Mouse (Mus musculus) embryonic facial prominence, embryonic 15.5 days (tissue): ENCODE measurements at regions not wholly inside any gene's neighbourhood (a gene's known extent, or its start where the extent isn't known, plus 50 kb on each side); places are given as distances from the start of the nearest gene placed in this dataset.

Source experiments
- ATAC-seq: fragments of 200-750 bp; cut with Nextera tagmentation; 2 replicates; pipeline ENCODE4 v1.8.0; 2017; ENCODE audit warnings: low read depth, moderate TSS enrichment; ENCODE audit not compliant: insufficient number of reproducible peaks, low FRiP score, low TSS enrichment
- H3K27ac ChIP-seq: fragments of 300-500 bp; sonication (generic); replicated peaks from 2 replicates; pipeline ENCODE4 v1.5.1; 2015; ENCODE audit warnings: mild to moderate bottlenecking, inconsistent platforms
- H3K27me3 ChIP-seq: fragments of 300-500 bp; sonication (generic); 2 replicates; pipeline ENCODE4 v1.6.1; 2015; ENCODE audit warnings: inconsistent platforms
- H3K36me3 ChIP-seq: fragments of 300-500 bp; sonication (generic); 2 replicates; pipeline ENCODE4 v1.6.1; 2015; ENCODE audit warnings: mild to moderate bottlenecking, inconsistent platforms
- H3K4me1 ChIP-seq: fragments of 300-500 bp; sonication (generic); 2 replicates; pipeline ENCODE4 v1.6.1; 2015; ENCODE audit warnings: inconsistent platforms
- H3K4me2 ChIP-seq: fragments of 300-500 bp; sonication (generic); replicated peaks from 2 replicates; pipeline ENCODE4 v1.6.1; 2015; ENCODE audit warnings: mild to moderate bottlenecking, inconsistent platforms
- H3K4me3 ChIP-seq: fragments of 300-500 bp; sonication (generic); replicated peaks from 2 replicates; pipeline ENCODE4 v1.5.1; 2015; ENCODE audit warnings: mild to moderate bottlenecking, inconsistent platforms
- H3K9ac ChIP-seq: fragments of 300-500 bp; sonication (generic); 2 replicates; pipeline ENCODE4 v1.6.1; 2015; ENCODE audit warnings: inconsistent platforms
- H3K9me3 ChIP-seq: fragments of 300-500 bp; sonication (generic); replicated peaks from 2 replicates; pipeline ENCODE4 v1.6.1; 2016; ENCODE audit warnings: inconsistent platforms
- WGBS: fragments of 180-500 bp; shearing (Covaris S2); methylation state at CpG from one replicate; pipeline ENCODE4 v1.1.7; 2015; 5-methylcytosine and 5-hydroxymethylcytosine counted together

GRCm38 (mm10) chr11:63691041-63691440, 231.0 kb downstream of the Hs3st3b1 start:
- Histone ChIP-seq H3K36me3 (no peaks in the 10 kb centered on the region), H3K4me1 (0 out of 2 replicates have a peak, but pooled peaks cover 4% of the 10 kb centered on the region), H3K27me3 (no peaks in the 10 kb centered on the region; the same call in 1 of the 2 replicates), H3K9ac (no peak overlapping the region), H3K4me2 (no peak overlapping the region), H3K9me3 (no peaks in the 10 kb centered on the region), H3K27ac (no peak overlapping the region), H3K4me3 (no peak overlapping the region)
- no peak for ATAC-seq
- 53% methylated on average over 4 of the region's 4 CpGs for WGBS

GRCm38 (mm10) chr11:63704995-63705580, 217.0 kb downstream of the Hs3st3b1 start:
- H3K9me3 ChIP-seq = no peaks in the 10 kb centered on the region
- 0 out of 2 replicates have a peak, but pooled peaks cover 6% of the 10 kb centered on the region for H3K4me1 ChIP-seq
- H3K27me3 ChIP-seq = no peaks in the 10 kb centered on the region
- no peaks in the 10 kb centered on the region for H3K36me3 ChIP-seq
- H3K4me2 ChIP-seq = no peak overlapping the region
- no peak for ATAC-seq
- no peak overlapping the region for H3K27ac ChIP-seq
- WGBS = 34% methylated on average over 12 of the region's 12 CpGs
- no peak overlapping the region for H3K9ac ChIP-seq
- no peak overlapping the region for H3K4me3 ChIP-seq

- H3K27me3 ChIP-seq = no peaks in the 10 kb centered on the region
- ATAC-seq = no peak
- no peaks in the 10 kb centered on the region for H3K36me3 ChIP-seq
- no peak overlapping the region for H3K9ac ChIP-seq
- H3K4me1 ChIP-seq = 0 out of 2 replicates have a peak, but pooled peaks cover 6% of the 10 kb centered on the region
- no peak overlapping the region for H3K4me3 ChIP-seq
- H3K27ac ChIP-seq = no peak overlapping the region
- H3K4me2 ChIP-seq = no peak overlapping the region
- 59% methylated on average over 8 of the region's 8 CpGs for WGBS
- H3K9me3 ChIP-seq = no peaks in the 10 kb centered on the region
These were observed 216.0 kb downstream of the Hs3st3b1 start for GRCm38 (mm10) chr11:63706057-63706456.

GRCm38 (mm10) chr11:63707093-63707492, 215.0 kb downstream of the Hs3st3b1 start:
- peaks cover 10% of the 10 kb centered on the region; the same call in 1 of the 2 replicates for H3K4me1 ChIP-seq
- no peaks in the 10 kb centered on the region for H3K9me3 ChIP-seq
- H3K36me3 ChIP-seq = no peaks in the 10 kb centered on the region
- no peaks in the 10 kb centered on the region for H3K27me3 ChIP-seq
- 40% methylated on average over 5 of the region's 5 CpGs for WGBS
- H3K27ac ChIP-seq = no peak overlapping the region
- no peak overlapping the region for H3K4me2 ChIP-seq
- ATAC-seq = no peak
- no peak overlapping the region for H3K9ac ChIP-seq
- H3K4me3 ChIP-seq = no peak overlapping the region

GRCm38 (mm10) chr11:63708412-63708811, 213.7 kb downstream of the Hs3st3b1 start:
- no peaks in the 10 kb centered on the region for H3K9me3 ChIP-seq
- H3K4me1 ChIP-seq = peaks cover 15% of the 10 kb centered on the region; the same call in 1 of the 2 replicates
- no peak overlapping the region for H3K9ac ChIP-seq
- H3K27ac ChIP-seq = no peak overlapping the region
- no peak for ATAC-seq
- H3K4me2 ChIP-seq = no peak overlapping the region
- no peaks in the 10 kb centered on the region for H3K36me3 ChIP-seq
- 45% methylated on average over 4 of the region's 4 CpGs for WGBS
- no peaks in the 10 kb centered on the region for H3K27me3 ChIP-seq
- no peak overlapping the region for H3K4me3 ChIP-seq

GRCm38 (mm10) chr11:63712053-63712864, 209.8 kb downstream of the Hs3st3b1 start:
- Histone ChIP-seq H3K36me3 (no peaks in the 10 kb centered on the region), H3K4me3 (no peak overlapping the region; the same call in 1 of the 2 replicates), H3K4me1 (peaks cover 15% of the 10 kb centered on the region; the same call in 1 of the 2 replicates), H3K27ac (no peak overlapping the region), H3K4me2 (peak overlapping the region; percentile 31), H3K9me3 (no peaks in the 10 kb centered on the region), H3K27me3 (no peaks in the 10 kb centered on the region), H3K9ac (no peak overlapping the region)
- WGBS = 18% methylated on average over 15 of the region's 15 CpGs
- no peak for ATAC-seq

GRCm38 (mm10) chr11:63722261-63722660, 199.8 kb downstream of the Hs3st3b1 start:
- no peaks in the 10 kb centered on the region for H3K27me3 ChIP-seq
- no peak for ATAC-seq
- H3K4me1 ChIP-seq = no peaks in the 10 kb centered on the region
- H3K4me3 ChIP-seq = no peak overlapping the region
- H3K27ac ChIP-seq = no peak overlapping the region
- no peaks in the 10 kb centered on the region for H3K9me3 ChIP-seq
- H3K9ac ChIP-seq = no peak overlapping the region
- no peaks in the 10 kb centered on the region for H3K36me3 ChIP-seq
- 88% methylated on average over 5 of the region's 5 CpGs for WGBS
- H3K4me2 ChIP-seq = no peak overlapping the region

GRCm38 (mm10) chr11:63730880-63731279, 191.2 kb downstream of the Hs3st3b1 start:
- peaks cover 18% of the 10 kb centered on the region for H3K4me1 ChIP-seq
- no peaks in the 10 kb centered on the region for H3K27me3 ChIP-seq
- 33% methylated on average over 9 of the region's 9 CpGs for WGBS
- no peak for ATAC-seq
- H3K9me3 ChIP-seq = no peaks in the 10 kb centered on the region
- H3K9ac ChIP-seq = no peak overlapping the region
- no peaks in the 10 kb centered on the region for H3K36me3 ChIP-seq
- no peak overlapping the region for H3K4me3 ChIP-seq
- peak overlapping the region; percentile 31; the same call in 1 of the 2 replicates for H3K27ac ChIP-seq
- H3K4me2 ChIP-seq = no peak overlapping the region

GRCm38 (mm10) chr11:63753260-63753659, 168.8 kb downstream of the Hs3st3b1 start:
- no peak overlapping the region for H3K9ac ChIP-seq
- H3K4me1 ChIP-seq = peaks cover 5% of the 10 kb centered on the region; the same call in 1 of the 2 replicates
- no peaks in the 10 kb centered on the region for H3K9me3 ChIP-seq
- H3K27me3 ChIP-seq = peaks cover 3% of the 10 kb centered on the region; the same call in 1 of the 2 replicates
- 55% methylated on average over 5 of the region's 5 CpGs for WGBS
- no peaks in the 10 kb centered on the region for H3K36me3 ChIP-seq
- H3K4me3 ChIP-seq = no peak overlapping the region
- H3K4me2 ChIP-seq = no peak overlapping the region
- ATAC-seq = no peak
- no peak overlapping the region for H3K27ac ChIP-seq

GRCm38 (mm10) chr11:63754826-63755225, 167.3 kb downstream of the Hs3st3b1 start:
- WGBS = 72% methylated on average over 3 of the region's 3 CpGs

GRCm38 (mm10) chr11:63758313-63758712, 163.8 kb downstream of the Hs3st3b1 start:
- Histone ChIP-seq H3K4me3 (no peak overlapping the region), H3K27me3 (peaks cover 3% of the 10 kb centered on the region; the same call in 1 of the 2 replicates), H3K9ac (no peak overlapping the region), H3K4me1 (no peaks in the 10 kb centered on the region), H3K9me3 (no peaks in the 10 kb centered on the region), H3K4me2 (no peak overlapping the region), H3K27ac (no peak overlapping the region), H3K36me3 (no peaks in the 10 kb centered on the region)
- WGBS = 71% methylated on average over 3 of the region's 3 CpGs
- ATAC-seq = no peak

More at GRCm38 (mm10) chr11:63754826-63755225, 167.3 kb downstream of the Hs3st3b1 start:
- Histone ChIP-seq H3K27ac (no peak overlapping the region), H3K9ac (no peak overlapping the region), H3K27me3 (peaks cover 3% of the 10 kb centered on the region; the same call in 1 of the 2 replicates), H3K9me3 (no peaks in the 10 kb centered on the region), H3K4me1 (peaks cover 5% of the 10 kb centered on the region; the same call in 1 of the 2 replicates), H3K4me2 (no peak overlapping the region), H3K4me3 (no peak overlapping the region), H3K36me3 (no peaks in the 10 kb centered on the region)
- no peak for ATAC-seq
